Mouse (Mus musculus) spleen, postnatal 4 days (tissue): ENCODE measurements around the gene Cd63.

Source experiments
- DNase-seq, 2 experiments: peaks; one replicate each; pipeline ENCODE4 v3.0.0; 2022; ENCODE audit warnings: low spot score in 2 of 2

Gene Cd63

DNA sequence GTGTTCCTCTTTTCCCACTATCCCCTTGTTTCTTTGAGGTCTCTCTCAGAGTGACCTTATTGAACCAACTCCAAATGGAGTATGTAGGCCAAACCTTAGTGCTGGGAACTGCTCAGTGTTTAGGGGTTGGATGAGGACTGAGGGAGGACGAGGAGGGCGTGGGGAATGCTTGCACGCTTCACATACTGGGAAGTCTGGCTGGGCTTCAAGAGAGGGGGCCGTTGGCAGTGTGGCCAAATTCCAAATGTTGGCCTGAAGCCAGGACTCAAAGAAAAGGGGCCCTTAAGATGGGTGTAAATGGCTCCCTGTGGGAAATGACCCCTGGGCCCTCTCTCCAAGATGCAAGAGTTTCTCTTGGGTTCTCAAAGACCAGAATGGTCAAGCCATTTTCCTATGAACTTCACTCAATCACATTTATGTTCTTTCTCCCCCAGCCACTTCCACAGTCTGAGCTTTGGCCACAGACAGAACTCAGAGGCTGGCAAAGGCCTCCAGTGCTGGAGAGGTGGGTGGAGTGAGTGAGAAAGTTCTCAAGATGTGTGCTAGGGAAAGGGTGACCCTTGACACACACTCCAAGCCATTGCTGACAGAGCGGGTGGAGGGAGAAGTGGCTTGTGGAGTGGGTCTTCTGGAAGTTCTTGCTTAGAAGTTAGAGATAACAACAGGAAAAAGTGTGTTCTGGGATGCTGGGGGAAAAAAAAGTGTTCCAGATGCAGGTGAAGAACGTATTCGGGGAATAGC, 29.0 kb downstream of the Cd63 start:
- no peak for DNase-seq

DNA sequence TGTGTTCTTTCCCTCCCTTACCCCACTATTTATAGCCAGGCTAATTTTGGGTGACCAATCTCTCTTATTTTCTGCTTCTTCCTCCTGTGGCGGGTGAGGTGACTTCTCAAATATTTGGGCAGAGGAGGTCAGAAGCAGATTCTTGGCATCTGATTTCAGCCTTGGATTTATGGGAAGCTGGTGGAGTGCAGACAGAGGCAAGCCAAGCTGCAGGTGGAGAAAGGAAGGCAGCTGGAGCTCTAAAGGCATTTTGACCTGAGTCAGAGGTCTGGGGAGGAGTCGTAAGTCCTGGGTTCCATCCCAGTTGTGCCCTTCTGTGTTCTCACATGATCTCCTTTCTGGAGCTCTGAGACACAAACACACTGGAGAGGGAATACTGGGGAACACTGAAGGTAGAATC, 30.7 kb downstream of the Cd63 start:
- DNase-seq: no peak

- DNase-seq: no peak
These were observed 32.8 kb downstream of the Cd63 start, which contains the start of gene Itga7 for GRCm38 (mm10) chr10:128933574-128933973. Gene Itga7, plus strand, starts transcription at chr10:128933818.

GRCm38 (mm10) chr10:128933976-128934721, 33.4 kb downstream of the Cd63 start:
- DNase-seq: no peak

DNA sequence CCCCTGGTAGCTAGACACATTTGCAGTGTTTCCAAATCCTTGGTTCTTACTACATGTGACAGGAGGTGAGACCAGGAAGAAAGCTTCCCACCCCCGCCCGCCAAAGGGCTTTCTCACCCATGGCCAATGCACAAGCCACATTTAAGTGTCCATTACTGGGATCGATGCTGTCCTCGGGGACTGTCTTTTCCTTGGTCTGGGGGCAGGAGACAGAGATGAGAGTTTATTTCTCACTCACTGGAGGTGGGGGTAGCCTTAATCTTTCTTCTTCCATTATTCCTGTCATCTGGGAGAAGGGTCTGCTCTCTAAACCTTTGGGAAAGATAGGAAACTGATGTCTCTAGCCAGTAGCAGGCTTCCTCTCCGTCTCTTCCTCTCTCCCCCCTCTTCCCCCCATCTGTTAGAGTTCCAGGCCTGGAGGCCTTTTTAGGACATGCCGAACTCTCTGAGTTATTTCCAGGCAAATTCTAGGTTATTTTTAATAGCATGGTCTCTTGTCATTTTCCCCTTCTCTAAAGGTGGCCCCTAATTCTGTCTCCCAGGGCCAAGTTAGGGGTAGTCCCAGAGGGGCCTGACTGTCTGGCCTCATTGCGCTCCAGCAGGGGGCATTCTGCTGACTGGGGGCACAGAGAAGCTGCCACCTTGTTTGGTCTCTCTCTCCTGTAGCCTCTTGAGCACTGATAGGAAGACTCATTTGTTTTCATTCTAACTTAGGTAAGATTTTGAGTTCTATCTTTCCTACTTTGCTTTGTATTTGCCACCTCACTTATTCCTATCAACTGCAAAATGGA, 34.4 kb downstream of the Cd63 start:
- DNase-seq: no peak

DNA sequence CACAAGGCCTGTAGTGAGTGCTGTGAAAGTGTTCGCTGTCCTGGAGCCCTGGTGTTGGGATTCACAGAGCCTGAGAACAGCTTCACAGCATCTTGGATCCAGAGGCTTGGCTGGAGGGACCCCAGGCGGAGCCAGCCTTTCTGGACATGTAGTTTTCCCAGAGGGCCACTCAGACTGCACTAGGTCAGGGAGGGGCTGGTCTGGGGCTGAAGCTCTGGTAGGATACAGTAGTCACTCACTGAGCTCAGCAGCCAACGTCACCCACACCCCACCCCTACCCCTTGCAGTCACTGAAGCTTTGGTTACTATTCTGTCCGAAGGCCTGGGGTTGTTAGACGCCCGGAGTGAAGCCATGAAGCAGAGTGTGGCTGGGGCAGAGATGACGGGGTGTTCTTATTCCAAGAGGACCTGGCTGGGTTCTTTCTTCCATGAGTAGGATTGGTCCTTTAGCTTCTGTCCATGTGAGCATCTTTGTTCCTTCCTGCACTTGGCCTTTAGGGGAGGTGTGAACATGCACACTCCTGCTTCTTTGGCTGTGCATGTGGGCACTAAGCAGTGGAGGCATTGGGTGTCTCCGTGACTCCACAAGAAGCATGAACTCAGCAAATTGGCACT, 35.1 kb downstream of the Cd63 start:
- no peak for DNase-seq

DNA sequence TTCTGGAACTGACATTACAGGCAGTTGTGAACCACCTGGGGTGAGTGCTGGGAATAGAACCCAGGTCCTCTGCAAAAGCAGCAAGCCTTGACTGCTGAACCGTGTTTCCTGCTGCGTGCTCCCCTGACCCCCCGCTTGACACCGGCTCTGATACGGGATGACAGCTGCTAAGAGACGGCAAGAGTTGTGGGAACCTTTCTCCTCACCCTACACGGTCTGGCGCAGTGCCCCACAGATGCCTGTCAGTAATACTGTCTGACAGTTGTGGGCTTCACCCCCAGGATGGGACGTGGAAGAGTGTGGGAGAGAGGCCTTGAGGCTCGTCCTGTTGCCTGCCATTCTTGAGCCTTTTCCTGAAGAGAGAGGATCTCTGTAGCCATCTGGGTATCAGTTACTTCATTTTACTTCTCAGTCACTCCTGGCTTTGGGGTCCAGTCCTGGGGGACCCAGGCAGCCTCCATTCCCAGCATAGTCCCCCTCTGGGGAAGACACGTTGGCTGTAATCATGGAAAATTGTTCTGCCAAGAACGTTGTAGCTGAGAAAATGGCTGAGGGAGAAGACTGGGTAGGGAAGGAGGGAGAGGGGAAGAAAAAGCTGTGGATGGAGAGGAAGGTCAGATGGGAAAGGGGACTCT, 37.1 kb downstream of the Cd63 start:
- no peak for DNase-seq

DNA sequence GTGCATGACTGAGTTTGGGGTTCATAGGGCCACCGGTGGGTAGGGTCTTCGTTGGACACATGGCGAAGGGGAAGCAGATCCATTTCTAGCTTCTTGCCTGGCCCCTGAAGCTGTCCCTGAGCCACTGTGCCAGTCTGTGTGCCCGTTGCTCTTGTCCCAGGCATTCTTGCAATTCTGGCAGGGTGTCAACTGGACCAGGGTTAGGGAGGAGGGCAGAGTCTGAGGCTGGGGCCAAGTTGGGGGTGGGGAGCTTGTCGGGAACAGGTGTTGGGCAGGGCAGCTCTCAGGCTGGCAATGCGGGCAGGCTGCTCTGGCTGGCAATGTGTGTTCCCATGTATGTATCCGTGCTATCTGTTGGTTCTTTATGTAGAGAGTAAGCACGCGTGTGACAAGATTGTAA, 37.7 kb downstream of the Cd63 start:
- DNase-seq: no peak

DNA sequence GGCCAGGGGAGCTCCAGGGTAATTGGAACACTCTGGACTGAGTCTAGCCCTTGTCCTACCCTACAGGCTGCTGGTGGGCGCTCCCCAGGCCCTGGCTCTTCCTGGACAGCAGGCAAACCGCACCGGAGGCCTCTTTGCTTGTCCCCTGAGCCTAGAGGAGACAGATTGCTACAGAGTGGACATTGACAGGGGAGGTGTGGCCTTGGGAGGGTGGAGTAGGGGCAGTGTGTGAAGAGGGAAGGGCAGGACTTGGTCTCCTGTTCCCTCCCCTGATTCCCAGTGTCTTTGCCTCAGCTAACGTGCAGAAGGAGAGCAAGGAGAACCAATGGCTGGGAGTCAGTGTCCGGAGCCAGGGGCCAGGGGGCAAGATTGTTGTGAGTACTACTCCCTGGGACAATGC, 38.2 kb downstream of the Cd63 start:
- no peak for DNase-seq

DNA sequence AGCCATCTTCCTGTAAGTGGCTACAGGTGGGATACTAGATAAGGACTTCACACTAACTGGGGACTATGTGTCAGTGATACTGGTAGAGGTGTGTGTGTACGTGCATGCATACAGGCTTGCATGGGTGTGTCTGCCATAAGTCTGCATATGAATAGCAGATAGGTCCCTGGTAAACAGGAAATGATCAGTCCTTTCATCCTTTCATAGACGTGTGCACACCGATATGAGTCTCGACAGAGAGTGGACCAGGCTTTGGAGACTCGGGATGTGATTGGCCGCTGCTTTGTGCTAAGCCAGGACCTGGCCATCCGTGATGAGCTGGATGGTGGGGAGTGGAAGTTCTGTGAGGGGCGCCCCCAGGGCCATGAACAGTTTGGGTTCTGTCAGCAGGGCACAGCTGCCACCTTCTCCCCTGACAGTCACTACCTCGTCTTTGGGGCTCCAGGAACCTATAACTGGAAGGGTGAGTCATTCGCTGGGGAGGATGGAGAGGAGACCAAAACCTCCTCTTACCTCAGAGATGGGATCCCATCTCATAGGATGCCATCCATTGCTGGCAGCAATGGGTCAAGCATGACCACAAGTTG, 39.8 kb downstream of the Cd63 start:
- DNase-seq: no peak

- no peak for DNase-seq
These were observed 44.9 kb downstream of the Cd63 start for GRCm38 (mm10) chr10:128945675-128946074.

DNA sequence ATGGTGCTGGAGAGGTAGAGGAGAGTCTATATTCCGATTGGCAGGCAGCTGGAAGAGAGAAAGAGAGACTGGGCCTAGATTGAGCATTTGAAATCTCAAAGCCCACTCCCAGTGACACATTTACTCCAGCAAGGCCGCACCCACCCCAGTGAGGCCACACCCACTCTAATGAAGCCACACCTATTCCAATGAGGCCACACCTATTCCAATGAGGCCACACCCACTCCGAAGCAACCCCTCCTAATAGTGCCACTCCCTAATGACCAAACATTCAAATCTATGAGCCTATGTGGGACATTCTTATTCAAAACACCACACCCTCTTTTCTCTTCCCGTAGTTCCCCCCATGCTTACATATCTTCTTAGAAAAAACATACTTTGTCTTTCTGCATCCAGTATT, 46.7 kb downstream of the Cd63 start:
- no peak for DNase-seq

DNA sequence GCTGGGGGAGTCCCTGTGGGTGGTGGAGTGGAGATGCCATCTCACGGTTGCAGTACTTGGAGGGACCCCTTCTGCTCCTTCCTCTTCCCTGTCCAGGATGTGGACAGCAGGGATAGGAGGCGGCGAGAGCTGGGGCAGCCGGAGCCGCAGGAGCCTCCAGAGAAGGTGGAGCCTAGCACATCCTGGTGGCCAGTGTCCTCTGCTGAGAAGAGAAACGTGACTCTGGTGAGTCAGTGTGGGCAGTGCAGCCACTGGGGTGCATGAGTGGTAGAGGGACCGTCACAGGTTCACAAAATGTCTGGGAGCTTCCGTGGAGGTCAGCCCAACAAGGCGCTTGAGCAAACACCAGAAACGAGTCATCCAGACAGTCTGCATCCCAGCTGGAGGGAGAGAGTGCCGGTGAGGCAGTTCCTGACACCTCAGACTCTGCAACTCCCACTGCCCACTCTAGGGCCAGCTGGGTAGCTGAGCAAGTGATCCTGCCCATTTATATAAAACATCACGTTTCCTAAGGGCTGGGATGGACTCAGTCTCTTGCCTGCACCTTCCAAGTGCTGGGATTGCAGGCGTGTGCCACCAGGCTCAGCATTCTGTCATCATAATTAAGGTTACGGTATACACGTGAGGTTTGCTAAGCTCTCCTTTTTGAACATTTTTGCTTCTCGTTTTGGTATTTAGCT, 49.6 kb downstream of the Cd63 start:
- DNase-seq: no peak

- DNase-seq: no peak
These were observed 57.6 kb downstream of the Cd63 start for GRCm38 (mm10) chr10:128958340-128958739.

GRCm38 (mm10) chr10:128960142-128960541, 59.4 kb downstream of the Cd63 start:
- no peak for DNase-seq

GRCm38 (mm10) chr10:128960590-128961584, 60.1 kb downstream of the Cd63 start, which contains the start of gene Mettl7b:
Gene Mettl7b, minus strand, starts transcription at chr10:128960988.
- no peak for DNase-seq
